Mouse (Mus musculus) limb, embryonic 14.5 days (tissue): ENCODE data around the gene Tm6sf1. TPM values are rescaled to one million over a fixed set of nuclear protein-coding genes. Genes with fewer than 3 reads are reported as not detected.
A peak's percentile ranks its signal among the peaks of the same experiment; 100 is the strongest.

Source experiments
- ATAC-seq: fragments of 200-750 bp; cut with Nextera tagmentation; 2 replicates; pipeline ENCODE4 v1.8.0; 2017; ENCODE audit warnings: low read depth, moderate number of reproducible peaks, moderate TSS enrichment; ENCODE audit not compliant: low FRiP score
- DNase-seq: peaks from one replicate; pipeline ENCODE4 v3.0.0-alpha.2; 2015; ENCODE audit warnings: low spot score
- H3K27ac ChIP-seq: fragments of 300-500 bp; sonication (generic); replicated peaks from 2 replicates; pipeline ENCODE4 v1.5.1; 2014; ENCODE audit warnings: low read depth, mild to moderate bottlenecking, low read length, moderate library complexity, mixed read lengths
- H3K27me3 ChIP-seq: fragments of 300-500 bp; sonication (generic); 2 replicates; pipeline ENCODE4 v1.6.1; 2014; ENCODE audit warnings: low read length, mixed read lengths; ENCODE audit not compliant: control insufficient read depth, insufficient read depth
- H3K36me3 ChIP-seq: fragments of 300-500 bp; sonication (generic); 2 replicates; pipeline ENCODE4 v1.6.1; 2014; ENCODE audit warnings: mild to moderate bottlenecking, low read length, moderate library complexity, mixed read lengths; ENCODE audit not compliant: control insufficient read depth, insufficient read depth
- H3K4me1 ChIP-seq: fragments of 300-500 bp; sonication (generic); 2 replicates; pipeline ENCODE4 v1.6.1; 2014; ENCODE audit warnings: antibody characterized with exemption, low read length, mixed read lengths; ENCODE audit not compliant: control insufficient read depth, insufficient read depth
- H3K4me2 ChIP-seq: fragments of 300-500 bp; sonication (generic); replicated peaks from 2 replicates; pipeline ENCODE4 v1.6.1; 2014; ENCODE audit warnings: low read depth, mild to moderate bottlenecking, low read length, moderate library complexity; ENCODE audit not compliant: severe bottlenecking
- H3K4me3 ChIP-seq: fragments of 300-500 bp; sonication (generic); replicated peaks from 2 replicates; pipeline ENCODE4 v1.5.1; 2014; ENCODE audit warnings: low read length
- H3K9ac ChIP-seq: fragments of 300-500 bp; sonication (generic); 2 replicates; pipeline ENCODE4 v1.6.1; 2014; ENCODE audit warnings: mild to moderate bottlenecking, low read depth, low read length, moderate library complexity; ENCODE audit not compliant: severe bottlenecking
- H3K9me3 ChIP-seq: fragments of 300-500 bp; sonication (generic); 2 replicates; pipeline ENCODE4 v1.6.1; 2016; ENCODE audit warnings: low read length; ENCODE audit not compliant: control insufficient read depth
- POLR2A ChIP-seq: fragments of 200-500 bp; IDR thresholded peaks from 2 replicates; pipeline ENCODE4 v1.8.0; 2012; ENCODE audit warnings: inconsistent platforms, mild to moderate bottlenecking, moderate library complexity, borderline replicate concordance; ENCODE audit not compliant: insufficient read depth, insufficient read length; ENCODE audit errors: extremely low read depth
- WGBS: fragments of 180-500 bp; shearing (Covaris S2); extraction: QIAGEN DNeasy Blood & Tissue Kit; methylation state at CpG from one replicate; pipeline ENCODE4 v1.1.7; 2014; 5-methylcytosine and 5-hydroxymethylcytosine counted together
- polyA plus RNA-seq, 2 experiments: library from polyadenylated mRNA; depleted of rRNA in 1 of 2; stranded (reverse) in 1 of 2; unstranded in 1 of 2; fragments of >200 nt; fragmentation: Nextera tagmentation in 1 of 2; extraction: Ambion mirVana in 1 of 2; gene quantifications; 2 replicates each; pipeline versions ENCODE4 v1.2.1 to v1.2.3; 2012 to 2014

Gene Tm6sf1
- polyA plus RNA-seq, 2 experiments = 26.6 to 49.0 TPM

DNA sequence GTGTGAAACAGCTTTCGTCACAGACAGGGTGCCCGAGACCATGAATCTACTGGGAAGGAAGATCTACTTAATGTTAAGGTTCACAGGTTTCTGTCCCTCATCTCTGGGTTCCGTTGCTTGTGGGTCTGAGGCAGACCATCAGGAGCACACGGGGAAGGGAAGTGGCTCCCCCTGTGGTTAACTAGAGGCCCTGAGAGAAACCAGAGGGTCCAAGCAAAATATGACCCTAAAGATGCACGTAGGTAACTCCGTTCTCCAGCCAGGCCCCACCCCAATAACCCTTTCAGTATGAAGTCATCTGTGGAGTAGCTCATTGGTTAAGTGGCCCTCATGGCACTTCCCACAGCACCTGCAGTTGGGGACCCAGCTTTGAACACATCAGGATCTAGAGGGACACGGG, 9.2 kb upstream of the Tm6sf1 start:
- DNase-seq (no peak), ATAC-seq (no peak)
- Histone ChIP-seq H3K36me3 (no peaks in the 10 kb centered on the region), H3K27ac (no peak overlapping the region), H3K4me1 (peaks cover 4% of the 10 kb centered on the region; the same call in 1 of the 2 replicates), H3K4me2 (no peak overlapping the region), H3K4me3 (no peak overlapping the region), H3K27me3 (no peaks in the 10 kb centered on the region), H3K9ac (no peak overlapping the region), H3K9me3 (no peaks in the 10 kb centered on the region)
- 91% methylated on average over 7 of the region's 7 CpGs for WGBS
- no peak for TF ChIP-seq POLR2A

- Histone ChIP-seq H3K9me3 (no peaks in the 10 kb centered on the region), H3K4me3 (no peak overlapping the region), H3K9ac (no peak overlapping the region), H3K4me1 (peaks cover 4% of the 10 kb centered on the region; the same call in 1 of the 2 replicates), H3K4me2 (no peak overlapping the region), H3K27me3 (no peaks in the 10 kb centered on the region), H3K27ac (no peak overlapping the region), H3K36me3 (no peaks in the 10 kb centered on the region)
- no peak for ATAC-seq
- TF ChIP-seq POLR2A = no peak
- DNase-seq = no peak
- 78% methylated on average over 6 of the region's 6 CpGs for WGBS
Measured at GRCm38 (mm10) chr7:81850171-81850570, 8.6 kb upstream of the Tm6sf1 start.

GRCm38 (mm10) chr7:81851706-81852105, 7.1 kb upstream of the Tm6sf1 start:
- H3K9me3 ChIP-seq = no peaks in the 10 kb centered on the region
- no peak for TF ChIP-seq POLR2A
- H3K4me3 ChIP-seq = no peak overlapping the region
- no peak overlapping the region for H3K27ac ChIP-seq
- no peaks in the 10 kb centered on the region for H3K36me3 ChIP-seq
- no peak for ATAC-seq
- H3K27me3 ChIP-seq = no peaks in the 10 kb centered on the region
- WGBS = 72% methylated on average over 3 of the region's 3 CpGs
- DNase-seq = no peak
- 0 out of 2 replicates have a peak, but pooled peaks cover 2% of the 10 kb centered on the region for H3K4me1 ChIP-seq
- no peak overlapping the region for H3K9ac ChIP-seq
- H3K4me2 ChIP-seq = no peak overlapping the region

DNA sequence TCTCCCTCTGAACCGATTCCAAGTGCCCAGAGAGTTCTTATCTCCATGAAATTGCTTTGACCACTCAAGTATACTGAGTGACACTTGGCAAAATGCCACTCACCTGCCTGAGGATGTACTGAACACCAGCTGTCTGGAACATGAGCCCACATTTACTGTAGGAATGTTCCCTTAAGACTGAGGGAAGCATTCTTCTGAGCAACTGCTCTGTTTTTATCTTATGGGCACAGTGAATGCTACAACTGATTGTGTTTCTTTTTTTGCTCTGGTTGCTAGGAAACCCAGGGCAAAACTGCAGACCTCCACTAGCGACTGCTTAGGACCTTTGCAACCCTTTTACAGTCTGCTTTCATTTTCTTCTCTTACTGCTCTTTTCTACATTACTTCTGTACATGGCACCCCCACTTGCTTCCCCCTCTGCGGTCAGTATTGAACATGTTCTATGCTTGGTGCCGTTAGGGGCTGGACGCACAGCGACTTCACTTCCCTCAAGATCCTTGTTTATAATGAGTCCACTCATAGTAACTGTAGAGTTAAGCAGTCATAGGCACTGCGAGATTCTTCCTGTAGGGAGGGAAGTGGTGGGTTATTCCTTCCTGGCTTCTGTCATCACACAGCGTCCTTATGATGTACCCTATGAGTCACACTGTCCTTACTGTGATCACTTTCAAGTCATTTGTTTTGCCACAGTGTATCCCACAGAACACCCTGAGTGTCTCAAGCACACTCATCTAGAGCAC, 4.1 kb upstream of the Tm6sf1 start:
- 65% methylated on average over 8 of the region's 8 CpGs for WGBS
- Histone ChIP-seq H3K4me2 (no peak overlapping the region), H3K9ac (no peak overlapping the region), H3K27me3 (peaks cover 17% of the 10 kb centered on the region), H3K4me3 (no peak overlapping the region), H3K36me3 (no peaks in the 10 kb centered on the region), H3K4me1 (peaks cover 4% of the 10 kb centered on the region; the same call in 1 of the 2 replicates), H3K27ac (no peak overlapping the region), H3K9me3 (no peaks in the 10 kb centered on the region)
- no peak for TF ChIP-seq POLR2A
- peak; percentile 69 for DNase-seq
- peak; percentile 67 for ATAC-seq

GRCm38 (mm10) chr7:81855694-81856093, 3.1 kb upstream of the Tm6sf1 start, which contains the start of gene Gm10160:
TSS of gene Gm10160 (minus strand) at chr7:81855794.
- Histone ChIP-seq H3K4me3 (no peak within 1 kb of the TSS), H3K27ac (no peak within 1 kb of the TSS), H3K4me1 (peaks cover 5% of the 10 kb centered on the region; the same call in 1 of the 2 replicates), H3K27me3 (peaks cover 18% of the 10 kb centered on the region), H3K36me3 (no peaks in the 10 kb centered on the region), H3K4me2 (no peak within 1 kb of the TSS), H3K9me3 (no peaks in the 10 kb centered on the region), H3K9ac (no peak within 1 kb of the TSS)
- TF ChIP-seq POLR2A = no peak
- 88% methylated on average over 1 of the region's 1 CpGs for WGBS
- DNase-seq = no peak
- no peak for ATAC-seq
